Mouse (Mus musculus) natural killer cell, adult 2 months (primary cell): ENCODE measurements around the gene Zscan2.

ENCODE experiments used
- DNase-seq, 2 experiments: peaks; one replicate each; pipeline ENCODE4 v3.0.0; 2022; ENCODE audit warnings: low spot score in 2 of 2

The Zscan2 gene

GRCm38 (mm10) chr7:80843910-80844640 is 16.6 kb upstream of the Zscan2 start:
- no peak for DNase-seq

- no peak for DNase-seq
These were observed 16.0 kb upstream of the Zscan2 start for GRCm38 (mm10) chr7:80844691-80845090.

GRCm38 (mm10) chr7:80845621-80846279 is 15.0 kb upstream of the Zscan2 start:
- DNase-seq: no peak

GRCm38 (mm10) chr7:80846280-80846678 is 14.4 kb upstream of the Zscan2 start:
- DNase-seq: no peak

GRCm38 (mm10) chr7:80846709-80847108 is 14.0 kb upstream of the Zscan2 start:
- DNase-seq: no peak

GRCm38 (mm10) chr7:80849267-80849666 is 11.5 kb upstream of the Zscan2 start:
- DNase-seq: no peak

- peak; percentile 44 to 51 for DNase-seq
These were observed 11.0 kb upstream of the Zscan2 start for GRCm38 (mm10) chr7:80849710-80850109.

GRCm38 (mm10) chr7:80850520-80850919 is 10.2 kb upstream of the Zscan2 start:
- no peak for DNase-seq

GRCm38 (mm10) chr7:80853218-80853617 is 7.5 kb upstream of the Zscan2 start:
- no peak for DNase-seq

- DNase-seq: no peak
These were observed 5.4 kb upstream of the Zscan2 start for GRCm38 (mm10) chr7:80855316-80855715.

- DNase-seq: peak; percentile 75 to 82
These were observed 3.5 kb upstream of the Zscan2 start for GRCm38 (mm10) chr7:80857181-80857580.

- peak; percentile 75 to 79 for DNase-seq
These were observed 493 bp upstream of the Zscan2 start for GRCm38 (mm10) chr7:80860227-80860626.

GRCm38 (mm10) chr7:80862475-80862874 is 1.8 kb downstream of the Zscan2 start:
- DNase-seq: no peak

GRCm38 (mm10) chr7:80863520-80863919 is 2.8 kb downstream of the Zscan2 start:
- no peak for DNase-seq

- DNase-seq: no peak
These were observed 3.4 kb downstream of the Zscan2 start for GRCm38 (mm10) chr7:80864151-80864550.

- DNase-seq: peak; percentile 67 to 69
These were observed 4.1 kb downstream of the Zscan2 start for GRCm38 (mm10) chr7:80864831-80865230.

GRCm38 (mm10) chr7:80865521-80865920 is 4.8 kb downstream of the Zscan2 start:
- no peak for DNase-seq

GRCm38 (mm10) chr7:80866514-80867147 is 5.9 kb downstream of the Zscan2 start:
- peak in 1 of 2 experiments; percentile 35 for DNase-seq

GRCm38 (mm10) chr7:80868686-80869085 is 8.0 kb downstream of the Zscan2 start:
- no peak for DNase-seq

GRCm38 (mm10) chr7:80873038-80873437 is 12.3 kb downstream of the Zscan2 start:
- no peak for DNase-seq

- DNase-seq: no peak
These were observed 12.9 kb downstream of the Zscan2 start for GRCm38 (mm10) chr7:80873631-80874030.

GRCm38 (mm10) chr7:80875727-80876126 is 15.0 kb downstream of the Zscan2 start:
- DNase-seq: no peak
